Mouse (Mus musculus) erythroblast, embryonic 14.5 days (primary cell): ENCODE data around the gene Olfr95.

ENCODE experiments used
- GATA1 ChIP-seq: IDR thresholded peaks from 2 replicates; pipeline ENCODE4 v1.6.1; 2012; ENCODE audit warnings: low read length, inconsistent platforms, mixed read lengths
- TAL1 ChIP-seq: IDR thresholded peaks from 3 replicates; pipeline ENCODE4 v1.6.1; 2012; ENCODE audit warnings: low read length, inconsistent platforms, mixed read lengths

- no peak for TF ChIP-seq GATA1
- no peak for TF ChIP-seq TAL1
Measured at GRCm38 (mm10) chr17:37194782-37195181, 18.1 kb downstream of the Olfr95 start.
